Mouse (Mus musculus): ENCODE results near the gene Tat. TPM values are rescaled to one million over a fixed set of nuclear protein-coding genes. Genes with fewer than 3 reads are reported as not detected.

Tat gene
- polyA plus RNA-seq (2015; fragmentation: Illumina TruSeq; extraction: RNeasy Lipid Tissue Mini Kit (QIAGEN cat#74804); ENCODE audit: insufficient read depth, low read depth, low replicate concordance), result 1.6 TPM

GRCm38 (mm10) chr8:109990224-109990623 lies at the start of gene Tat:
Gene Tat, plus strand, starts transcription at chr8:109990437.

GRCm38 (mm10) chr8:109961693-109962367 lies 28.4 kb upstream of the Tat start, which contains the start of gene Marveld3:
Gene Marveld3, minus strand, starts transcription at chr8:109962203.

GRCm38 (mm10) chr8:110039659-110040058 lies 49.4 kb downstream of the Tat start, which contains the start of gene Chst4:
Gene Chst4, minus strand, starts transcription at chr8:110039740.

Other genes with a start within 250 kb of the Tat start
- gene Ap1g1, start 211.9 kb upstream of the Tat start, polyA plus RNA-seq (2015; fragmentation: Illumina TruSeq; extraction: RNeasy Lipid Tissue Mini Kit (QIAGEN cat#74804); ENCODE audit: insufficient read depth, low read depth, low replicate concordance), result 20.7 TPM
- gene Phlpp2, start 121.9 kb upstream of the Tat start, polyA plus RNA-seq (2015; fragmentation: Illumina TruSeq; extraction: RNeasy Lipid Tissue Mini Kit (QIAGEN cat#74804); ENCODE audit: insufficient read depth, low read depth, low replicate concordance), result 1.5 TPM
- gene Marveld3, start 28.2 kb upstream of the Tat start, polyA plus RNA-seq (2015; fragmentation: Illumina TruSeq; extraction: RNeasy Lipid Tissue Mini Kit (QIAGEN cat#74804); ENCODE audit: insufficient read depth, low read depth, low replicate concordance), result 6.2 TPM
- 4.6 TPM for gene Chst4, start 49.3 kb downstream of the Tat start, polyA plus RNA-seq (2015; fragmentation: Illumina TruSeq; extraction: RNeasy Lipid Tissue Mini Kit (QIAGEN cat#74804); ENCODE audit: insufficient read depth, low read depth, low replicate concordance)
- 3.3 TPM for gene Zfp612, start 89.3 kb downstream of the Tat start, polyA plus RNA-seq (2015; fragmentation: Illumina TruSeq; extraction: RNeasy Lipid Tissue Mini Kit (QIAGEN cat#74804); ENCODE audit: insufficient read depth, low read depth, low replicate concordance)
- gene Gm21964, start 110.8 kb downstream of the Tat start, polyA plus RNA-seq (2015; fragmentation: Illumina TruSeq; extraction: RNeasy Lipid Tissue Mini Kit (QIAGEN cat#74804); ENCODE audit: insufficient read depth, low read depth, low replicate concordance), result not detected
- not detected for gene Gm17720, start 112.3 kb downstream of the Tat start, polyA plus RNA-seq (2015; fragmentation: Illumina TruSeq; extraction: RNeasy Lipid Tissue Mini Kit (QIAGEN cat#74804); ENCODE audit: insufficient read depth, low read depth, low replicate concordance)
- gene Calb2, start 177.8 kb downstream of the Tat start, polyA plus RNA-seq (2015; fragmentation: Illumina TruSeq; extraction: RNeasy Lipid Tissue Mini Kit (QIAGEN cat#74804); ENCODE audit: insufficient read depth, low read depth, low replicate concordance), result not detected
- 1.2 TPM for gene Cmtr2, start 225.2 kb downstream of the Tat start, polyA plus RNA-seq (2015; fragmentation: Illumina TruSeq; extraction: RNeasy Lipid Tissue Mini Kit (QIAGEN cat#74804); ENCODE audit: insufficient read depth, low read depth, low replicate concordance)